Mouse (Mus musculus): Measurements from ENCODE around the gene Ndufa3. TPM values are rescaled to one million over a fixed set of nuclear protein-coding genes. Genes with fewer than 3 reads are reported as not detected.

Gene Ndufa3
- total RNA-seq, 2 experiments from 2014 or later: 483 to 557 TPM

GRCm38 (mm10) chr7:3607391-3607790, 9.8 kb upstream of the Ndufa3 start:
- DNase-seq (ENCODE audit: low spot score in 2 of 2): no peak
- intact Hi-C loops (cut with DNase I): no loop called here

DNA sequence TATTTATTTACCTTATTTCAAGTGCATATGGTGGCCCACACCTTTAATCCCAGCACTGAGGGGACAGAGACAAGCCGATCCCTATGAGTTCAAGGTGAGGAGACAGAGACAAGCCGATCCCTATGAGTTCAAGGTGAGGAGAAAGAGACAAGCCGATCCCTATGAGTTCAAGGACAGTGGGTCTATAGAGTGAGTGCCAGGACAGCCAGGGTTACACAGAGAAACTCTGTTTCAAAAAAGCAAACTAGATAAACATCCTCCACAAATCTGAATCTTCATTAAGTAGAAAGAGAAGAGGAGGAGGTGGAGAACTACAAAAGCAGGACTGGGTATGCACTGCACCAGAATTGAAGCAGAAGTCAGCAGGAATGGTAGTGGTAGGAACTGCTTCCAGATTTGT, 8.5 kb upstream of the Ndufa3 start:
- intact Hi-C loops (cut with DNase I): no loop called here
- DNase-seq (ENCODE audit: low spot score in 2 of 2): no peak

DNA sequence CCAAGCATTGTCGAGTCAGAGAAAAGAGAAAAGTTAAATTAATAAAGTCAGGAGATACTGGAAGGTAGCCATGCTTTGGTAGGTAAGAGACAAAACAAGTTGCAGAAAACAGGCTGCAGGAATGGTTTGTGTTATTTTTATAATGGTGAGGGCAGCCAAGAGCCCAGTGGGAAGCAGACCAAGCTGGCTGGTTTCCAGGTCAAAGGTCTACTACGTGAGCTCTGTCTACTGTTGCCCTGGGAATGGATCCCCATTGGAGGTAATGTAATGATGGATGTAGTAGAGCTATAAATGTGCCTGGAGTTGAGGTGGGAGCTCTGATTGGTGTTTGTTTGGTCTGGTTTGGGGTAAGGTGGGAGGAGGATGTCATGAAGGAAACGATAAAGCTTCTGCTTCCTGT, 8.1 kb upstream of the Ndufa3 start:
- intact Hi-C loops (cut with DNase I): no loop called here
- no peak for DNase-seq (ENCODE audit: low spot score in 2 of 2)

DNA sequence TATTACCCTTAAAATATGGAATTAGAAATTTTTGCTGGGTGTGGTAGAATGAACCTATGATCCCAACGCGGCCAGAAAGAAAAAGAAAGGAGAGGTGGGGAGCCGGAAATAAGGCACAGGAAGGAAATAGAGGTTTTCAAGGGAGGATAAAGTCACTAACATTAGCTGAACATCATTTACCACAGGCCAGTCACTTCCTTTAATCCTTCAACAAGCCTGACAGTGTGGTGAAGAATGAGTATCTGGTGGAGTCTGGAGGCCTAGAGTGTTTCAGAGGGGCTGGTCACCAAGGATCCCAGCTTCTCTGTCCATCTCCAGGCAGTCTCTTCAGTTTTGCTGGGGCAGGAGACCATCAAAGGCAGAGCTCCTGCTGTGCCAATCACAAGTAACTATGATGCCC, 6.7 kb upstream of the Ndufa3 start:
- DNase-seq (ENCODE audit: low spot score in 2 of 2): no peak
- intact Hi-C loops (cut with DNase I): no loop called here

- DNase-seq (ENCODE audit: low spot score in 2 of 2): no peak
- intact Hi-C loops (cut with DNase I): no loop called here
Observed at GRCm38 (mm10) chr7:3611006-3611405, 6.2 kb upstream of the Ndufa3 start.

DNA sequence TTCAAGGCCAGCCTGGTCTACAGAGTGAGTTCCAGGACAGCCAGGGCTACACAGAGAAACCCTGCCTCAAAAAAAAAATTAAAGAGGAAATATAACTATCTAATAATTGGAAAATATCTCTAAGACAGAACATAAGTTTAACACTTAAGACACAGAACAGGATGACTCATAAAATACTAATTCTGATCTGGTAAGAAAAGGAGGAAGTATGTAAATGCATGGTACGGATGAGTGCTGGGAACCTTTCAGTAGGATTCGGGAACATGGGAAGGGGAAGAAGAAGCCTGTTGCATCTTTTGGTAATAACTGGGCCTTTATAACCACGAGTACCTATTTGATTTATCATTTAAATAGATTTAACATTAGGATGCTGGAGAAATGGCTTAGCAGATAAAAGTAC, 3.2 kb upstream of the Ndufa3 start:
- DNase-seq (ENCODE audit: low spot score in 2 of 2): no peak
- intact Hi-C loops (cut with DNase I): no loop called here

GRCm38 (mm10) chr7:3616057-3616388, 1.1 kb upstream of the Ndufa3 start, which contains the start of gene Oscar:
TSS of gene Oscar (minus strand) at chr7:3616157.
- intact Hi-C loops (cut with DNase I): no loop called here
- DNase-seq (ENCODE audit: low spot score in 2 of 2): no peak

DNA sequence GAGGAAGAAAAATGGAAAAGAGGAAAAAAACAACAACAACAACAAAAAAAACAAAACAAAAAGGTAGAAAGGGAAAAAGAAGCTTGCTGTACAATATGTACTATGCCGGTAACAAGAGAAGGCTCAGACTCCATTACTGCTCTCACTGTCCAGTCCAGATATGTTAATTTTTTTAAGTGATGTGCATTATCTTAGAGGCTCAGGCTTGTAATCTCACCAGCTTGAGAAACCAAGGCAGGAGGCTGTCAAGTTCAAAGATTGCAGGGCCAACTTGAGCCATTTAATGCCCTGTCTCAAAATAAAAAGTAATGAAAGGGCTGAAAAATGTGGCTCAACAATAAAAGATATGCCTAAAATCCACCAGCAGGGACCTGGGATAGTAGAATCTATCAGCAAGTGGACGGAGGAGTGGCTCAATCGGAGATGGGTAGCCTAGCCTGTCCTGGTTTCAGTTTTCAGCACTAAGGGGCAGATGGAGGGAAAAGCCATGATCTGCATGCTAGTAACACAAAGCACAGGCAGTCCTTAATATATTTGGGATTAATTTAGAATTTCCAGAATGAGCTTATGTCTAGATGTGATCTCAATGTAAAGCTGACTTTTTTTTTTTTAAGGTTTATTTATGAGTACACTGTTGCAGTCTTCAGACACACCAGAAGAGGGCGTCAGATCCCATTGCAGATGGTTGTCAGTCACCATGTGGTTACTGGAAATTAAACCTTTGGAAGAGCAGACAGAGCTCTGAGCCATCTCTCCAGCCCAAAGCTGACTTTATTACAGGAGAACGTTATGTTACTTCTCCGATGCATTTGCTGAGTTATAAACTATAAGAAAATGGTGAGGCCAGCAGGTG, 558 bp upstream of the Ndufa3 start:
- no peak for DNase-seq (ENCODE audit: low spot score in 2 of 2)
- intact Hi-C loops (cut with DNase I): no loop called here

DNA sequence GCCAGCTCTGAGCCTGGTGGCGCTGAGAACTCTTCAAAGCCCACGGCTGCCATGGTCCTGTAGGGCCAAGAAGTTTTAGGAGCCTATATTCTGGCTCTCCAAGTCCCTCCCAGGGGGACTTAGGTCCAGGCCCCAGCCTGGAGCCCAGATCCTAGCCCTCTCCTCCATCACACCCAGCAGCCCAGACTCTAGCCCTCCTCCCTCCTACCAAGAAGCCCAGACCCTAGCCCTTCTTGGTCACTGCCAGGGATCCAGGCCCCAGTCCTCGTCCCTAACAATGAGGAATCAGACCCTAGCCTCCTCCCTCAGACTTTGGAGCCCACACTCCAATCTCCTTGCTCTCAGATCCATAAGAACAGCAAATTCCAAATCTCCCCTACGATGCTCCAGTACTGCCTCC, 11.9 kb downstream of the Ndufa3 start:
- intact Hi-C loops (cut with DNase I): no loop called here
- no peak for DNase-seq (ENCODE audit: low spot score in 2 of 2)

DNA sequence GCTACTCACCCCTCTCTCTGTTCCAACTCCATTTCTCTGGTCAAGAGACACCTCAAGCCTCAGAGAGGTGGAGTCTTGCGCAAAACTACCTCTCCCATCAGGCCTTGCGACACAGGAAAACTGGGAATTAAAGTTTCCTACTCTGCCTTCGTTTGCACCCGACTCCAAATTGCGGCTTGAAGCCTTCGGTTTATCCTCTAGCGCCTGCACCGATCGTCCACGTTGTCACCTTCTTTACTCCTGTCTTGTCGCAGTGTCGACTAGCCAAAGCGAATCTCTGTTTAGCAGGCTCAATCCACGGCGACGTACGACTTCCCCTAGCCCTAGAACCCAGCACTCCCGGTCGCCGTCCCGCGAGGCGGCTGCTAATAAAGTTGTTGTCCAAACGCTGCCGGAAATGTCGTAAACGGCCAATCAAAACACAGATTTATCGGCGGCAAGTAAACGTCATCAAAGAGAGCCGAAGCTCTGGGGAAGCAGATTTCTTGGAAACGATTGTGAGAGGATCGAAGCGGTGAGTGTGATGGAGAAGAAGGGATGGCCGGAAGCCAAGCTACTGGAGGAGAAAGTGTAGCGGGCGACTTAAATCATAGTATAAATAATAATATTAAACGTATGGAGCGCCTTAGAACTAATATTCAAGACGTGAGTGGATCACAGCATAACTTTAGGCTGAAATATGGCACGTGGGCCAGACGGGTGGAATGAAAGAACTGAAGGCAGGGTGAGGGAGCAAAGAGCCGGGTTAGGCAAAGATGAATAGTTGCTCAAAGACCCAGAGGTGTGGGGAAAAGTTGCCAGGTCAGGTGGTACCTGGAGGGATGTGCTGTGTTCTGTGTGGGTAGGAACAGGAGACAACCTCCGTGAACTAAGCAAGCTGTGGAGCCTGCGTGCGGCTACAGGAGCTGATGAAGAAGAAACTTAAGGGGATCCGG, 12.6 kb downstream of the Ndufa3 start, which contains the start of the genes Tfpt and Prpf31:
Tfpt (minus strand) TSS at position 387 of the 935 bp plus-strand sequence.
Prpf31 (plus strand) TSS at position 443 of the 935 bp plus-strand sequence.
- intact Hi-C loops (cut with DNase I): no loop called here
- DNase-seq (ENCODE audit: low spot score in 2 of 2): peak; percentile 96 to 98

DNA sequence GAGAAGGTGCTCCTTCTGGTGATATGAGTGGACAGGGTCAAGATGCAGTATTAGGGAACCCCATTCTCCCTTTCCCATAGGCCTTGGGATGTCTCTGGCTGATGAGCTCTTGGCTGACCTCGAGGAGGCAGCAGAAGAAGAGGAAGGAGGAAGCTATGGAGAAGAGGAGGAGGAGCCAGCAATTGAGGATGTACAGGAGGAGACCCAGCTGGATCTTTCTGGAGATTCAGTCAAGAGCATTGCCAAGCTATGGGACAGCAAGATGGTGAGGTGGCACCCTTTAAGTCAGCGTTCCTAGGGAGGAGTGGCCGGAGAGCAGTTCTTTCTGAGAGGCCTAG, 13.3 kb downstream of the Ndufa3 start:
- intact Hi-C loops (cut with DNase I): no loop called here
- no peak for DNase-seq (ENCODE audit: low spot score in 2 of 2)

- intact Hi-C loops (cut with DNase I): loop anchor here (10.0 kb wide), 1 partner anchor 1441 kb away; the partner anchor contains the start of gene Epn1
- DNase-seq (ENCODE audit: low spot score in 2 of 2): no peak
Observed at GRCm38 (mm10) chr7:3643412-3643811, 26.2 kb downstream of the Ndufa3 start.

DNA sequence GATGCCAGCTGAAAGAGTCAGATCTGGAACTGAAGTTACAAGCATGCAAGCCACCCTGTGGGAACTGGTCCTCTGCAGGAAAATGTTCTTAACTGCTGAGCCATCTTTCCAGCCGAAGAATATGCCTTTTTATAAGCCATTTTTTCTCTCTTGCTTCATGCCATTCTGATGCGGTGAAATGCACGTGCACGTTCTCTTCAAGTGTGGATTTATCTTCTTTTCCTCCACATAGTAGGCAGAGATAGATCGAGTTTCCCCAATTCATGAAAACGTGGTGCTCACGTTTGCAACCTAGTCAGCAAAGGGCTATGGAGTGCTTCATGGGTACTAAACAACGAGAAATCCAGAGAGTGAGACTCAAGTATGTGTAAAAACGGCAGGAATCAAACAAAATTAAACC, 26.7 kb downstream of the Ndufa3 start:
- intact Hi-C loops (cut with DNase I): loop anchor here (2.0 to 10.0 kb wide), 2 partner anchors 21 to 1441 kb away; partner anchors contain the start of genes Epn1 and Leng1
- no peak for DNase-seq (ENCODE audit: low spot score in 2 of 2)

DNA sequence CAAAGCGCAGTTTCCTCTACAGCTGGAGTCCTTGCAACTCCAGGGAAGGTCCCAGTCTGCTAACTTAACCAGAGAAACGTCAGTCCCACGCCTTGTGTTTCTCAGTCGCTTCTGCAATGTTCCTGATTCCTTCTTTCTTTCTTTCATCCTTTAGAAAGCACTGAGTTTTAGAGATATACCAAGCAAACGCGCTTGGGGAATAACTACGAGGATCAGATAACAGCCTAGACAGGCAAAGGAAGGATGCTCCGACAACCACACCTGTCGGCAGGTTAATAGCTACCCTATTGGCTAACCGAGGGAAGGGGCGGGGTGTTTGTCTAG, 27.1 kb downstream of the Ndufa3 start:
- intact Hi-C loops (cut with DNase I): loop anchor here (2.0 to 10.0 kb wide), 2 partner anchors 20 to 1440 kb away; partner anchors contain the start of genes Epn1 and Leng1
- DNase-seq (ENCODE audit: low spot score in 2 of 2): no peak

DNA sequence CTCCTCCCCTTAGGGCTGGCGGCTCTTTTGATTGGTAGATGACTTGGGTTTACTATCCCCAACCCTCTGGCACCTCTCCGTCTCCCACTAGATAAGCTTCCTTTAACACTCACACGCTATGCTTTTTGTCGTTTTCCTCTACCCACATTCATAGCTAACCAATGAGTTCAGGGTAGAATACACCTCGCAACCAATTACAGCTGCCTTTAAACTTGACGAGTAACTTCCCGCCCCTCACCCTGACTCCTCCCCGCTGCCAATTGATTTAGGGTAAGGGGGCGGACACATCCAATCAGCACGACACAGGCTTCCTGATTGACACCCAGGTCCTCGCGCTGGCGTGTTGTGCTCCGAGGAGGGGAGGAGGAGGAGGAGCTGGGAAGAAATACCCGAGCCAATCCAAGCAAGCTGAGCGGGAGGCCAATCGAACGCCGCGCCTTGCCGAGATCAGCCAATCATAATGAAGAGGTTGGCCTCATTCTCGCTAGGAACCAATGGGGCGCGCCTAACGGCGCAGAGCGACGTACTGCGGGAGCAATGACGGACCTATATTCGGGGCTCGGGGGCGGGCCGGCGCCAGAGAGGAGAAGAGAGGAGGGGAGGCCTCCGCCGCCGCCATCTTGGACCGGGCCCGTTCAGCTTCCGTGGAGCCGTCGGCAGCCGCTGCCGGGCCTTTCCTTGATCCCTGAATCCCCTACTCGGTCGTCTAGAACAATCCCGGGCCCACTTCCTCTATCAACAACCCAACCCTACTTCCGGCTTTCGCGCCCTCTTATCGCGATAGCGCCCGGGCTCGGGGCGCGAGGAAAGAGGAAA, 27.7 kb downstream of the Ndufa3 start, which contains the start of gene Cnot3:
Cnot3 (plus strand) TSS at position 597 of the 816 bp plus-strand sequence.
- intact Hi-C loops (cut with DNase I): loop anchor here (2.0 to 10.0 kb wide), 2 partner anchors 20 to 1440 kb away; partner anchors contain the start of genes Epn1 and Leng1
- DNase-seq (ENCODE audit: low spot score in 2 of 2): peak; percentile 99

DNA sequence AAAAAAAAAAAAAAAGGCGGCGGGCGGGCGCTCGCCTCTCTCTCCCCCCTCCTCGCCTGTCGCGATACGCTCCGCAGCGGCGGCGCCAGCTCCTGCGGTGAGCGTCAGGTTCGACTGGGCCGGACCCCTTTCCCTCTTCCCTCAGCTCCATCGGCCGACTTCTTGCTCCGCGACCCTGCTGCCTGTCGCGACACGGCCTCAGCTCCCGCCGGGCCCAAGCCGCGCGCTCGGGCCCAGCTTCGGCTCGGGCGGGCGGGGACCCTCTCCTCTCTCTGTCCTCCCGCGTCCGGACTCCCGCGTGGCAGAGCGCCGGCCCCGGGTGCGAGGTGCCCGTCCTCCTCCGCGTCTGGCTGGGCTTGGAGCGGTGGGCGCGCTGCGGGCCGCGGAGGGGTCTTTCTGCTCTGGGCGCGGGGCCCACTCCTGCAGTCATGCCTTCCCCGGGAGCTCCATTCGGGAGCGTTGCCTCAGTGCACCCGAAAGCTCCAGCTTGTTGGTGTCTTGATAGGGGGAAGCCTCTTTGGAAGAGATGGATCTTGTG, 28.4 kb downstream of the Ndufa3 start:
- intact Hi-C loops (cut with DNase I): loop anchor here (2.0 to 10.0 kb wide), 2 partner anchors 19 to 1439 kb away; partner anchors contain the start of genes Epn1 and Leng1
- DNase-seq (ENCODE audit: low spot score in 2 of 2): no peak

DNA sequence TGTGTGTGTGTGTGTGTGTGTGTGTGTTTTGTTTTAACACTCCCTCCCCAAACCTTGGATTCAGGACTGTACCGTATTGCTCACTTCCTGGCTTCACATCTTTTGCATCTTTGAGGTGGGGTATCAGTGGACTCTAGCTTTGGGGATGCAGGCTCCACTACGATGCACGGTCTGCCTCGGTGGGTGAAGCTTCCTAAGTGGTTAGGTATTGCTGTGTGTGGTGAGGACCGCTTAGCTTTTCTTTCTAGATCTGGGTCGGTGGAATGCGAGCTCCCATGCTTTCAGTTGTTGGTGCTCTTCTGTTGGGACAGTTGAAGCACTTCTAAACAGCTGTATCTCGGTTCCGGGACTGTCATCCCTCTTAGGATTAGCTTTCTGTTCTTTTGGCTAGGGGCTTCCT, 29.0 kb downstream of the Ndufa3 start:
- no peak for DNase-seq (ENCODE audit: low spot score in 2 of 2)
- intact Hi-C loops (cut with DNase I): loop anchor here (10.0 kb wide), 1 partner anchor 1439 kb away; the partner anchor contains the start of gene Epn1

DNA sequence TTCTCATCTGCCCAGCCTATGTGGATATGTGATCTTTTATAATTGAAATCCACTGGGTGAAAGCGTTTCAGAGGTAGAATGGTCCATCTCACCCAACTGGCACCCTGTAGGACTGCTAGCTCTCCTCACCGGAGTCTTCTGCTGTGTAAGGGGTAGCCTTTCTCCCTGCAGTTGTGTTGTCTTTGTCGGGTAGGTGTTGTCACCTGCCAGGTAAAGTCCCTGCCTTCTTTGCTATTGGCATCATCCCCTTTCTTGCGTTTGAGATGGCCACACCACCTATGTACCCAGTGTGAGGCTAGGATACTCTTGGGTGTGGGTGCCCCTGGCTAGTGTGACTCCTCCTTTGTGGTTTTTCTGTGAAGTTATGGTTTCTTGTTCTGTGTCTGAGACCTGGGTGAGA, 29.5 kb downstream of the Ndufa3 start:
- no peak for DNase-seq (ENCODE audit: low spot score in 2 of 2)
- intact Hi-C loops (cut with DNase I): loop anchor here (10.0 kb wide), 1 partner anchor 1438 kb away; the partner anchor contains the start of gene Epn1

- DNase-seq (ENCODE audit: low spot score in 2 of 2): no peak
Observed at GRCm38 (mm10) chr7:3656966-3657365, 39.8 kb downstream of the Ndufa3 start.

More at GRCm38 (mm10) chr7:3656966-3657365, 39.8 kb downstream of the Ndufa3 start:
- intact Hi-C loops (cut with DNase I): no loop called here

All from left cerebral cortex, postnatal 36 days (tissue).